Mouse (Mus musculus): ENCODE measurements around the gene Ankrd40. TPM values are rescaled to one million over a fixed set of nuclear protein-coding genes. Genes with fewer than 3 reads are reported as not detected.

Gene Ankrd40
- polyA plus RNA-seq, 1 experiment from 2014 or later, result 17.7 TPM

DNA sequence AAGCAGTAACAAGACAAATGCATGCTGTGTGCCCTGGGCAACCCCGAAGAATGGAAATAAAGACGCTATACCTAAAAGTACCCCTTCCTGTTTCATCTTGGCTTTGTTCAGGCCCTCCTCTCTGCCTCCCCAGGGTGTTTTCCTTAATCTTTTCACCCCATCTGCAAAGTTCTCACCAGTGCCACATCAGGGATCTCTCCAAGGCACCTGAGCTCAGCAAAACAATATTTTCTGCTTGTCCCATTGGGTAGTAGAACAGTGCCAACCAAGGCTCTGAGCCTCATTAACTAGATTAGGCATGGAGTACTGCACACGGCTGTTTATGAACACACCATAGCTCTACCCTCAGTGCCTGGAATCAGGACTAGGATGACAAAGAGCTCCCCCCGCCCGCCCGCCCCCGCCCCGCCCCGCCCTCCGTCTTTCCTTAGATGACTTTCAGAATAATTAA, 815 bp upstream of the Ankrd40 start:
- Histone ChIP-seq H3K4me1 (peaks cover 46% of the 10 kb centered on the region), H3K4me2 (peak overlapping the region; percentile 76), H3K36me3 (no peaks in the 10 kb centered on the region), H3K9ac (replicated peaks) (peak overlapping the region; percentile 45), H3K4me3 (replicated peaks) (peak overlapping the region; percentile 60), H3K27ac (replicated peaks) (peak overlapping the region; percentile 97), H3K9me3 (replicated peaks) (no peaks in the 10 kb centered on the region), H3K27me3 (replicated peaks) (no peaks in the 10 kb centered on the region)
- WGBS, result 3% methylated on average over 10 of the region's 10 CpGs
- peak; percentile 83 for ATAC-seq (ENCODE audit: low FRiP score)

DNA sequence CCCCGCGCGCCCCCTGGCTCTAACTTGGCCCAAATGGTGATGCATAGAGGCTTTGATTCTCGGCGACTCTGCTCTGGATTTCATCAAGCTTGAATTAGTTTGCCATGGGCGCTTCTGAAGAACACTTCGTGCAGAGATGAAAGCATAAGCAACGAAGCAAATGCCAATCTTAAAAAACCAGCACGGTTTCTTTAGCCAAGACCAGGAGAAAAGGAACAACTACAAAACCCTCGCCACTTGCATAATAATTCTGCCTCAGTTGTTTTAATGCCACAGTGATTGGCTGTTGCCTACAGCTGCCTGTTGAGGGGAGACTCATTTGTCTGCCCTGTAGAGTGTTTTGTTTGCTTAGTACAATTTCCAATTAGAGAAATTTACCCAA, 834 bp downstream of the Ankrd40 start:
- peak overlapping the region; percentile 97 for H3K27ac ChIP-seq (replicated peaks)
- H3K9me3 ChIP-seq (replicated peaks), result no peaks in the 10 kb centered on the region
- H3K4me2 ChIP-seq, result peak overlapping the region; percentile 76
- no peaks in the 10 kb centered on the region for H3K36me3 ChIP-seq
- 1% methylated on average over 10 of the region's 10 CpGs for WGBS
- peak overlapping the region; percentile 60 for H3K4me3 ChIP-seq (replicated peaks)
- H3K4me1 ChIP-seq, result peaks cover 46% of the 10 kb centered on the region
- H3K27me3 ChIP-seq (replicated peaks), result no peaks in the 10 kb centered on the region
- ATAC-seq (ENCODE audit: low FRiP score), result no peak
- H3K9ac ChIP-seq (replicated peaks), result peak overlapping the region; percentile 83

DNA sequence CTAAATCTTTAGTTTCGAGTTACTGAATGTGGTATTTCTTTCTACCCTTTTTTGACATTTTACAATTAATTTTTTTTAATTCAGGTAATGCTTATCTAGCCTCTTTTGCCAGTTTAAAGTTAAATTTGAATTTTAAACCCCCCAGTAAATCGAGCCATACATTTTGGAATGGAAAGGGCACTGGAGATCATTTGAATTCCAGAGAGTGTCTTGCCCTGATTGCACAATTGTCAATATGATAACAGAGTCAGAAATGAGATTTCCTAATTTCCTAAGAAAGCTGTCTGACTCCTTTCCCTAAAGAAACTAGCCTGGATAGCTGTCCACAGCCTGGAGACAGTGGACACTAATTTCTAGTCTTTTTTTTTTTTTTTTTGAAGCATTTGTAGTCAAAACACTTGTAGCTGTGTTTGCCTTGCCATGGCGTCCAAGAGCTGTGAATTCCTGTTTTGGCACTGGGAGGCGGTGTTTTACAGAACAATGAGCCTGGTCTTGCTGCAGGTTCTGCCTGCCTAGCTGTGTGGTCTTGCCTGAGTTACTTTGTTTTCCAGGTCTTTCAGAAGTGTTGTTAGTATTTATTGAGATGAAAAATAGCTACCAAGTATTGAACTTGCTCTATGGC, 1.6 kb downstream of the Ankrd40 start:
- Histone ChIP-seq H3K4me3 (replicated peaks) (peak overlapping the region; percentile 12; the same call in 1 of the 2 replicates), H3K4me2 (peak overlapping the region; percentile 76), H3K27ac (replicated peaks) (peak overlapping the region; percentile 97; the same call in 1 of the 2 replicates), H3K9me3 (replicated peaks) (no peaks in the 10 kb centered on the region), H3K27me3 (replicated peaks) (no peaks in the 10 kb centered on the region), H3K9ac (replicated peaks) (no peak overlapping the region), H3K4me1 (peaks cover 46% of the 10 kb centered on the region), H3K36me3 (peaks cover 2% of the 10 kb centered on the region)
- ATAC-seq (ENCODE audit: low FRiP score), result no peak
- 52% methylated on average over 4 of the region's 4 CpGs for WGBS

DNA sequence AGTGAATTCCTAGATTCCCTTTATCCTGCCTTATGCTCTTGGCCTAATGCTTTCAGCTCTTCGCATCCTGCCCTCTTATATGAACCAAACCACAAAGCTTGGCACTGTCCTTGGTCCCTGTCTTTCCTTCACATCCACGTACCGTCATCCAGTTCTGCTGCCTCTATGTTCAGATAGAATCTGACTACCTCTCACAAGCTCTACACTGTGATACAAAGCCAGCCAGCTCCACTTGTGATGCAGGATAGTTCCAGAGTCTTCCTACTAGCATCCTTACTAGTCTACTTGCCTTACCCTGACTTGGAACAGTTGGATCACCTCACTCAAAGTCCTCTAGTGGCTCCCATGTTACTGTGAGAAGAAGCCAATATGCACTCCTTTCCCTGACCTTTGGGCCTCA, 2.4 kb downstream of the Ankrd40 start:
- H3K27ac ChIP-seq (replicated peaks), result no peak overlapping the region
- H3K36me3 ChIP-seq, result peaks cover 8% of the 10 kb centered on the region
- H3K27me3 ChIP-seq (replicated peaks), result no peaks in the 10 kb centered on the region
- no peaks in the 10 kb centered on the region for H3K9me3 ChIP-seq (replicated peaks)
- ATAC-seq (ENCODE audit: low FRiP score), result no peak
- peaks cover 46% of the 10 kb centered on the region for H3K4me1 ChIP-seq
- peak overlapping the region; percentile 76; the same call in 1 of the 2 replicates for H3K4me2 ChIP-seq
- H3K4me3 ChIP-seq (replicated peaks), result no peak overlapping the region
- WGBS, result 97% methylated on average over 3 of the region's 3 CpGs
- no peak overlapping the region for H3K9ac ChIP-seq (replicated peaks)

DNA sequence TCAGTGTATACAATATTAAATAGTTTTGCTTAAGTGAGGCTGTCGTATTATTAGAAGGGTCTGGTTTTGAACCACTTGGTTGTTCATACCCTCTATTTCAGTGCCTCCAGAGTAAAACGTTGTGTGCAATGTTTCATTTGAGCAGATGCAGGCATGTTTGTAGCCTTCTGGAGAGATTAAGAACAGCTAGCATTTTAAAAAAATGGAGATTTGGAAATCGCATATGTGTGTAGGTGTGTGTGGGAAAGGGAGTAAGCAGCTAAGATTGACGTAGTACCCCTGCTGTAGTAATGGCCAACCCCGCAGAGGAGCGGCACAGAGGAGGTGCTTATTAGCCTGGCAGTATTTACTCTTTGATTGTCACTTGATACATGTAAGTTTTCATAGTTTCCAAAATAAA, 4.9 kb downstream of the Ankrd40 start:
- H3K27ac ChIP-seq (replicated peaks), result no peak overlapping the region
- ATAC-seq (ENCODE audit: low FRiP score), result no peak
- no peak overlapping the region for H3K9ac ChIP-seq (replicated peaks)
- H3K4me1 ChIP-seq, result peaks cover 35% of the 10 kb centered on the region
- peaks cover 22% of the 10 kb centered on the region for H3K36me3 ChIP-seq
- no peaks in the 10 kb centered on the region for H3K9me3 ChIP-seq (replicated peaks)
- H3K4me2 ChIP-seq, result no peak overlapping the region
- H3K4me3 ChIP-seq (replicated peaks), result no peak overlapping the region
- H3K27me3 ChIP-seq (replicated peaks), result no peaks in the 10 kb centered on the region
- 87% methylated on average over 6 of the region's 6 CpGs for WGBS

DNA sequence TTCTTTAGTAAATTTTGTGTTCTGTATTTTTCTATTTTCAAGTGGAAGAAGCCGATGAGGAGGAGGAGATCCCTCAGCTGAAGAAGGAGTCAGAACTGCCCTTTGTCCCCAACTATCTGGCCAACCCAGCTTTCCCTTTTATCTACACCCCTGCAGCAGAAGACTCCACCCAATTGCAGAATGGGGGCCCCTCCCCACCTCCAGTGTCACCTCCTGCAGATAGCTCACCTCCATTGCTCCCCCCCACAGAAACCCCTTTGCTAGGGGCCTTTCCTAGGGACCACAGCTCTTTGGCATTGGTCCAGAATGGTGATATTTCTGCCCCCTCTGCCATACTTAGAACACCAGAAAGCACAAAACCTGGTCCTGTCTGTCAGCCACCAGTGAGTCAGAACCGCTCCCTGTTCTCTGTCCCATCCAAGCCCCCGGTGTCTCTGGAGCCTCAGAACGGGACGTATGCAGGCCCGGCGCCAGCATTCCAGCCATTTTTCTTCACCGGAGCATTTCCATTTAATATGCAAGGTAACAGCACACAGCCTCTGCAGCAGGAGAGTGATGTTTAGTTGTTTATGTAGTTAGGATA, 6.7 kb downstream of the Ankrd40 start:
- no peaks in the 10 kb centered on the region for H3K27me3 ChIP-seq (replicated peaks)
- H3K27ac ChIP-seq (replicated peaks), result no peak overlapping the region
- no peak overlapping the region for H3K4me3 ChIP-seq (replicated peaks)
- peaks cover 30% of the 10 kb centered on the region for H3K4me1 ChIP-seq
- no peaks in the 10 kb centered on the region for H3K9me3 ChIP-seq (replicated peaks)
- no peak overlapping the region for H3K4me2 ChIP-seq
- no peak for ATAC-seq (ENCODE audit: low FRiP score)
- H3K9ac ChIP-seq (replicated peaks), result no peak overlapping the region
- H3K36me3 ChIP-seq, result peaks cover 39% of the 10 kb centered on the region
- WGBS, result 82% methylated on average over 8 of the region's 8 CpGs

DNA sequence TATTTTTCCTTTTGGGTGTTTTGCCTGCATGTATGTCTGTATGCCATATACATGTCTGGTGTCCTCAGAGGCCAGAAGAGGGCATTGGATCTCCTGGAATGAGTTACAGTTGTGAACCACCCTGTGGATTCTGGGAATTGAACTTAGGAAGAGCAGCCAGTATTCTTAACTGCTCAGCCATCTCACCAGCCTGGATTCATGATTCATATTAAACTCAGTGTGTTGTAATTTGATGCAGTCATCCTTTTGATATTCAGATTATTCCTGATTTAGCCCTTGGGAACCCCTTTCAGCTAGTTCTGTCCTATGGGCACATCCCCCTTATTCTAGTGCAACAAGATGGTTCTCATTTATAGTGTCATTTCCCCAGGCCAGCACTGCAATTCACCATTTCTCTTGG, 8.8 kb downstream of the Ankrd40 start:
- no peak overlapping the region for H3K4me2 ChIP-seq
- no peak overlapping the region for H3K9ac ChIP-seq (replicated peaks)
- H3K9me3 ChIP-seq (replicated peaks), result no peaks in the 10 kb centered on the region
- peaks cover 44% of the 10 kb centered on the region for H3K36me3 ChIP-seq
- H3K27me3 ChIP-seq (replicated peaks), result no peaks in the 10 kb centered on the region
- peaks cover 18% of the 10 kb centered on the region for H3K4me1 ChIP-seq
- H3K4me3 ChIP-seq (replicated peaks), result no peak overlapping the region
- no peak for ATAC-seq (ENCODE audit: low FRiP score)
- no peak overlapping the region for H3K27ac ChIP-seq (replicated peaks)

DNA sequence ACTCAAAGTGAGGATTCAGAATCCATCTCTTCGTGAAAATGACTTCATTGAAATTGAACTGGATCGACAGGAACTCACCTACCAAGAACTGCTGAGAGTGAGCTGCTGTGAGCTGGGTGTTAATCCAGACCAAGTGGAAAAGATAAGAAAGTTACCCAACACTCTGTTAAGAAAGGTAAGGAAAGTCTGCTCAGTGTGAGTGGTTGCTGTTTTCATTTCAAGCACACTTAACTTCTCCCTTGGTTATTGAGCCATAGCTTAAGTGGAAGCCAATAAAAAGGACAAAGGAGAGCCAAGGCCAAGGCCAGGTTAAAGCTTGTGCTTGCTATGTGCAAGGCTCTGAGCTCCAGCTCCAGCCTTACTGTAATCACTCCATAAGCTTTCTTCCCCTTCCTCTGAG, 10.5 kb downstream of the Ankrd40 start:
- Histone ChIP-seq H3K4me1 (peaks cover 19% of the 10 kb centered on the region), H3K27ac (replicated peaks) (no peak overlapping the region), H3K4me3 (replicated peaks) (no peak overlapping the region), H3K27me3 (replicated peaks) (no peaks in the 10 kb centered on the region), H3K9me3 (replicated peaks) (no peaks in the 10 kb centered on the region), H3K36me3 (peaks cover 44% of the 10 kb centered on the region), H3K9ac (replicated peaks) (no peak overlapping the region), H3K4me2 (no peak overlapping the region)
- no peak for ATAC-seq (ENCODE audit: low FRiP score)
- 99% methylated on average over 2 of the region's 2 CpGs for WGBS

DNA sequence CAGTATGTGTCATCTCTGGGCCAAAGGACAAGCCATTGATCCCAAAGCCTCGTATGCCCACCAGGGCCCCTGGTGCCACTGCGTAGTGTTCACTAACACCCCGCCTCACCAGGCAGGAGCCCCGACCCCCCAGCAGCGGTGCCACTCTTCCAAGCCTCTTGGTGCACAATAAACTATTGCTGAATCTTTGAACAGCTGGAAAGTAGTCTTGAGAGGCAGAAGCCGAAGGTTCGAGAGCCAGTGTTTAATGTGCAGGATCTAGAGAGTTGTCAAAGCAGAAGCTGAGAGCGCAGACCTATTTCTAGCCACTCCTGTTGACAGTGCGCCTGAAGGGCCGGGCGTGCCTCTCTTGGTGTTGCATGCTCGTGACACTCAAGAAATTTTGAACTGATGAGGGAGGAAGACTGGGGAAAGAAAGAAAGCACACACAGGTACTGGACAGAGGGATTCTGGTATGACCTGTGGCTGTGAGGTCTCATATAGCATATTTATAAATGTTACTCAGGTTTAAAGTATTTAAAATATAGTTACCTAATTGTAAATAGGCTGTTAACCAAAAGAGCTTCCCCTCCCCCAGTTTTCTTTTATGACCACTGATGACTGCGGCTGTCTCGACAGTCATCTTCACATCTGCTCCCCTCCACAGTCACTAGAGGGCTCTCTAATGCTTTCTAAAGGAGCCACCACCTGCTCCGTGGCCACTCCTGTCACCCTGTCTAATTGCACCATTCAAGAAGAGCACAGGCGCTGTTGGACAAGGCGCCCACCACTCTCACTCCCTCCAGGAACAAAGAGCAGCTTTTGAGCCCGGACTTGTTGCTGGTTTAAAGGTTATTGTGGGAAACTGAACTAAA, 12.2 kb downstream of the Ankrd40 start:
- H3K4me1 ChIP-seq, result peaks cover 27% of the 10 kb centered on the region
- H3K4me2 ChIP-seq, result no peak overlapping the region
- ATAC-seq (ENCODE audit: low FRiP score), result peak; percentile 85
- H3K4me3 ChIP-seq (replicated peaks), result no peak overlapping the region
- H3K27me3 ChIP-seq (replicated peaks), result no peaks in the 10 kb centered on the region
- no peak overlapping the region for H3K27ac ChIP-seq (replicated peaks)
- H3K9ac ChIP-seq (replicated peaks), result no peak overlapping the region
- peaks cover 38% of the 10 kb centered on the region for H3K36me3 ChIP-seq
- no peaks in the 10 kb centered on the region for H3K9me3 ChIP-seq (replicated peaks)
- 52% methylated on average over 18 of the region's 18 CpGs for WGBS

DNA sequence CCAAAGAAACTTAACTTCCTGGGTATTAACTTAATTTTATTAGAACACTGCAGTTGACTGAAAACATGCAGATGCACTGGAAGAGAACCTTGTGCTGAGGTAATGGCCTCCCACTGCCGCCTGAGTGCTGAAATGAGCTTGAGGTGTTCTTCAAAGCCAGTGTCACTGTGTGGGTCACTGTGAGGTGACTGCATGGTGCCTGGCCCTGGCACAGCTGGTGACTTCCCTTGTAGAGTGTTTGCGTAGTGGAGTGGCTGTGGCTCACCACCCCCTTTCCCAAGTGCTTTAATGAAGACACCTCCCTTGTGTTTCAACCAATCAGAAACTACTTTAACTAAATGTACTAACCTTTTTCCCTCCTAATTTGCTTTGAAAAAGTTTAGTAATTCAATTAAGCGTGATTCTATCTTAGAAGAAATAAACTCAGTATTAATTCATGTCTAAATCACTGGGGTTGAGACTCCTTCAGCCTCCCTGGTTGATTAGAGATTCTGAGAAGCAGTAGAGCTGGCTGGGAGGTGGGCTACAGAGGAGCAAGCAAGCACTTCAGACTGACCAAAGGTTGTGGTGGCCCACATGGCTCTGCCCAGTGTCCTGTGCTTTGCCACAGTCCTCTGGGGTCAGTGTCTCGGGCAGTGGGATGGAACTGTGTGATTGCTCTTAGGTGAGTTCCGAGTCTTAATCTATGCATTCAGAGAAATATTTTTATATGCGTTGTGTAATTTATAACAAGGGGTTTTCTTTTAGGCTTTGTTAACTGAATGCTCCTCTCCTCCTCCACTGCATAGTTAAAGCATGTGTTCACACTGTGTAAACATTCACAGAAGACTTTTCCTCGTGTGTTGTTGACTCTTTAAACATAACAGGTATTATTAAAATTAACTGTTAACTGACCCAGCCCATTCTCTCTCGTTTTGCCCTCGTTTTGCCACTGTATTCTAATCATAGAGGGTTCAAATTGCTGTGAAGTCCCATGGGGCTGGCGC, 13.4 kb downstream of the Ankrd40 start:
- 55% methylated on average over 10 of the region's 10 CpGs for WGBS
- no peak overlapping the region for H3K4me2 ChIP-seq
- H3K36me3 ChIP-seq, result peaks cover 28% of the 10 kb centered on the region
- no peak overlapping the region for H3K9ac ChIP-seq (replicated peaks)
- ATAC-seq (ENCODE audit: low FRiP score), result no peak
- H3K4me3 ChIP-seq (replicated peaks), result no peak overlapping the region
- H3K27ac ChIP-seq (replicated peaks), result 0 out of 2 replicates have a peak overlapping the region, but pooled peaks have one; percentile 18
- H3K9me3 ChIP-seq (replicated peaks), result no peaks in the 10 kb centered on the region
- H3K4me1 ChIP-seq, result peaks cover 27% of the 10 kb centered on the region
- H3K27me3 ChIP-seq (replicated peaks), result no peaks in the 10 kb centered on the region
